Mouse (Mus musculus) midbrain, embryonic 13.5 days (tissue): ENCODE data around the gene Smad9. TPM values are rescaled to one million over a fixed set of nuclear protein-coding genes. Genes with fewer than 3 reads are reported as not detected.

Experiments
- ATAC-seq: fragments of 200-750 bp; cut with Nextera tagmentation; 2 replicates; pipeline ENCODE4 v1.8.0; 2017; ENCODE audit warnings: mild to moderate bottlenecking, moderate TSS enrichment, moderate library complexity
- H3K27ac ChIP-seq: fragments of 300-500 bp; sonication (generic); 2 replicates; pipeline ENCODE4 v1.5.1; 2015; ENCODE audit warnings: inconsistent platforms, mild to moderate bottlenecking, moderate library complexity
- H3K27me3 ChIP-seq: fragments of 300-500 bp; sonication (generic); 2 replicates; pipeline ENCODE4 v1.6.1; 2015; ENCODE audit warnings: mild to moderate bottlenecking, inconsistent platforms
- H3K36me3 ChIP-seq: fragments of 300-500 bp; sonication (generic); 2 replicates; pipeline ENCODE4 v1.6.1; 2015; ENCODE audit warnings: mild to moderate bottlenecking, inconsistent platforms
- H3K4me1 ChIP-seq: fragments of 300-500 bp; sonication (generic); replicated peaks from 2 replicates; pipeline ENCODE4 v1.6.1; 2015; ENCODE audit warnings: inconsistent platforms
- H3K4me2 ChIP-seq: fragments of 300-500 bp; sonication (generic); replicated peaks from 2 replicates; pipeline ENCODE4 v1.6.1; 2015; ENCODE audit warnings: moderate library complexity, mild to moderate bottlenecking, inconsistent platforms
- H3K4me3 ChIP-seq: fragments of 300-500 bp; sonication (generic); replicated peaks from 2 replicates; pipeline ENCODE4 v1.5.1; 2015; ENCODE audit warnings: mild to moderate bottlenecking, inconsistent platforms
- H3K9ac ChIP-seq: fragments of 300-500 bp; sonication (generic); replicated peaks from 2 replicates; pipeline ENCODE4 v1.6.1; 2015; ENCODE audit warnings: mild to moderate bottlenecking, inconsistent platforms
- H3K9me3 ChIP-seq: fragments of 300-500 bp; sonication (generic); 2 replicates; pipeline ENCODE4 v1.6.1; 2016; ENCODE audit warnings: mild to moderate bottlenecking, inconsistent platforms
- WGBS: fragments of 180-500 bp; shearing (Covaris S2); methylation state at CpG from one replicate; pipeline ENCODE4 v1.1.7; 2015; 5-methylcytosine and 5-hydroxymethylcytosine counted together
- polyA plus RNA-seq: library from polyadenylated mRNA; unstranded; fragments of >200 nt; fragmentation: Nextera tagmentation; extraction: Ambion mirVana; gene quantifications from 2 replicates; pipeline ENCODE4 v1.2.1, GENCODE M21; 2015

The Smad9 gene
- polyA plus RNA-seq, 1 experiment from 2014 or later = 0.15 TPM

DNA sequence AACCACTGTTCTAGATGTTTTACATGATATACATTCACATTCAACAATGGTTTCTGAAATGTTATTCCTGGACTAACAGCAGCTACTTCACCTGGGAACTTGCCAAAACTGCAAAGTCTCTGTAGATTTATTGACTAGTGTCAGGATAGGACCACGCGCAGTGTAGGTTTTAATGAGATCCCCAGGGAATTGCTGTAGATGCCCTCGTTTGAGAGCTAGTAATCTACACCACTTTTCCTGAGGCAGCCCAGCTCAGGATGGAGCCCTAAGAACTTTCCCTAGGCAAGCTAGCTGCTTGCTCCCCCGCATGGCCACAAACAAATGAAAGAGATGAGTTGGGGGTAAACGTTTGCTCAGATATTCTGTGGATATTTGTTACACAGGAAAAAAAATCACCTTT, 67.1 kb downstream of the Smad9 start:
- Histone ChIP-seq H3K4me3 (no peak overlapping the region), H3K27me3 (no peaks in the 10 kb centered on the region), H3K9ac (no peak overlapping the region), H3K27ac (no peak overlapping the region), H3K36me3 (no peaks in the 10 kb centered on the region), H3K4me2 (no peak overlapping the region), H3K4me1 (no peaks in the 10 kb centered on the region), H3K9me3 (no peaks in the 10 kb centered on the region)
- ATAC-seq = no peak
- 69% methylated on average over 5 of the region's 5 CpGs for WGBS

DNA sequence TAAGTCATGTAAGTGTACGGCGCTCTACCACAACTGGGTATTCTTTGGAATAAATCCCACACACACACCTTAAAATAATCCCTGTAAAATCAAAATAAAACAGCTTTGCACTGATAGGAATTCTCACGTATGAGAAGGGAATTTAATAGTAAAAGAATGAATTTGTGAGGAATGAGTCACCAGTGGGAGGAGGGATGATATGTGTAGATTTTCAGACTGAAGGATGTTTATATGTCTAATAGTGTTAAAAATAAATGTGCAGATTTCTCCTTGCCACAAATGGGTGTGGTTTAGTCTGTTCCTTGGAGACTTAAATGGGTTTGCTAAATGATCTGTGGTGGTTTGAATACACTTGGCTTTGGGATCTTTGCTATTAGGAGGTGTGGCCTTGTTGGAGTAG, 77.1 kb downstream of the Smad9 start:
- H3K27ac ChIP-seq = no peak overlapping the region
- H3K4me3 ChIP-seq = no peak overlapping the region
- no peak overlapping the region for H3K4me2 ChIP-seq
- no peaks in the 10 kb centered on the region for H3K4me1 ChIP-seq
- 90% methylated on average over 3 of the region's 3 CpGs for WGBS
- no peak overlapping the region for H3K9ac ChIP-seq
- H3K9me3 ChIP-seq = no peaks in the 10 kb centered on the region
- H3K27me3 ChIP-seq = no peaks in the 10 kb centered on the region
- no peak for ATAC-seq
- no peaks in the 10 kb centered on the region for H3K36me3 ChIP-seq

DNA sequence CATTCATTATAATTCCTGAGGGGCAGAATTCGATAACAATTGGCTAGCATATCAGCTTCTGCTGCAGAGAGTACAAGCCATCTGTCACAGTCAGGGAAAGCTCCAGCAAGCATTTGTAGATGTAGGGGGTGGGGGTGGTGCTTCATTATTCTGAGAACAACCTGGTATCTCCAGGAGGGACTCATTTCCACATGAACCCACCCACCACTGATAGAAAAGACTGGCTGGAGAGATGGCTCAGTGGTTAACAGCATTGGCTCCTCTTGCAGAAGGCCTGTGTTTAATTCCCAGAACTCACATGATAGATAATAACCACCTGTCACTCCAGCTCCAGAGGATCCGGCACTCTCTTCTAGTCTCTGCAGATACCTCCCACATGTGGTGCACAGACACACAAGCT, 80.0 kb downstream of the Smad9 start:
- H3K4me2 ChIP-seq = no peak overlapping the region
- H3K4me3 ChIP-seq = no peak overlapping the region
- no peak overlapping the region for H3K9ac ChIP-seq
- 50% methylated on average over 2 of the region's 2 CpGs for WGBS
- H3K9me3 ChIP-seq = no peaks in the 10 kb centered on the region
- 0 out of 2 replicates have a peak, but pooled peaks have one; percentile 37 for ATAC-seq
- H3K27ac ChIP-seq = no peak overlapping the region
- H3K27me3 ChIP-seq = no peaks in the 10 kb centered on the region
- no peaks in the 10 kb centered on the region for H3K4me1 ChIP-seq
- H3K36me3 ChIP-seq = no peaks in the 10 kb centered on the region

Other genes with a start within 250 kb of the Smad9 start
- gene Supt20, start 62.8 kb upstream of the Smad9 start, polyA plus RNA-seq = 97.1 and 103 TPM in 2 replicates
- gene Gm21958, start 41.2 kb upstream of the Smad9 start, polyA plus RNA-seq = 0.43 TPM in 1 of 2 replicates, not detected in the other
- 80.9 and 87.2 TPM in 2 replicates for gene Exosc8, start 20.2 kb upstream of the Smad9 start, polyA plus RNA-seq
- gene Alg5, start 20.0 kb upstream of the Smad9 start, polyA plus RNA-seq = 43.1 and 50.2 TPM in 2 replicates
- gene Rfxap, start 52.2 kb downstream of the Smad9 start, polyA plus RNA-seq = 29.7 and 40.0 TPM in 2 replicates
- 0.54 and 0.81 TPM in 2 replicates for gene Sertm1, start 160.3 kb downstream of the Smad9 start, polyA plus RNA-seq